Mouse (Mus musculus): ENCODE data around the gene Rasa2.

DNA sequence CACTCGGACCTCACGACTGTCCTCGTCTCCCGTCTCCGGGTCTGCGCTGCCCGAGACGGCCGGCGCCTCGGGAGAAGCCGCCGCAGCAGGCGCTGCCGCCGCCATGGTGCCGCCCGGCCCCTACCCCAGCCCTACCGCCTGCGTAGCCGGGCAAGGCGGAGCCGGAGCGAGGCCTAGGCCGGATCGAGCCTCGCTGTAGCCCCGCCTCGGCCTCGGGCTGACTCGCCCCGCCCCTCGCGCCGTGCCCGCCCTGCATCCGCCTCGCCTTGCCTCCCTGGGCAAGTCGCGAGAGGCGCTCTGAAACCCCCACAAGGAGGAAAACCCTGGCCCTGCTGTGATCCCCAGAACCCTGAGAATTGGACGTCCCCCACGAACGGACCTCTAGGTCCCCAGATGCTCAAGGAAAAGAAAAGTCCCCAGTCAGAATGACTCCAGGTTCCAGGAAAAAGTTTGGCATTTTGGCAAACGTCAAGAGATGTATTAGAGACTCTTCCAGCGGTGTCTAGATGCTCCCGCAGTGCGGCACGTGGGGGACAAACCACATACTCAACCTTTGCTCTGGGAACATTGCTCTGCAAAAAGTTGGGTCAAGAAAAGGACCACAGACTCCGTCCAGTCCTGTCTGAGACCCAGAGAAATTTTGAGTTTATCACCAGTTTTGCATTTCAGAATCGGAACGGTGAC lies at the start of gene Rasa2:
- TF ChIP-seq POLR2A (IDR thresholded peaks at IDR 0.05; ENCODE audit: low read depth, low read length) (peak; percentile 87), MAZ (IDR thresholded peaks at IDR 0.05; ENCODE audit: low read depth, low read length) (0 out of 2 replicates have a peak, but pooled peaks have one; percentile 79), MAX (IDR thresholded peaks at IDR 0.05; ENCODE audit: low read length) (peak; percentile 66), UBTF (IDR thresholded peaks at IDR 0.05; ENCODE audit: low read depth, low read length) (peak; percentile 92), MAFK (IDR thresholded peaks at IDR 0.05; ENCODE audit: insufficient replicate concordance, low read length) (no peak), POLR2AphosphoS2 (IDR thresholded peaks at IDR 0.05; ENCODE audit: low read depth, low read length) (no peak), CTCF (conservative IDR thresholded peaks at IDR 0.05 in 1 of 2, IDR thresholded peaks at IDR 0.05 in 1 of 2; ENCODE audit: low read depth in 2 of 2, low read length in 2 of 2) (no peak), HCFC1 (IDR thresholded peaks at IDR 0.05; ENCODE audit: low read depth, low read length) (peak; percentile 29; the same call in 1 of the 2 replicates)
